Mouse (Mus musculus): ENCODE measurements around the gene Dbp. TPM values are rescaled to one million over a fixed set of nuclear protein-coding genes. Genes with fewer than 3 reads are reported as not detected.
"Not testable (repeated sequence)": the region's sequence is repeated elsewhere in the genome, so short reads cannot be mapped to it uniquely, and the experiment has no call there.

Dbp gene
- total RNA-seq (2022) = 100 to 1,000 TPM in 3 of 4 experiments, 10 to 100 TPM in 1; 72.2 to 183 (median 152) TPM

GRCm38 (mm10) chr7:45704730-45705442 lies at the start of gene Dbp:
Gene Dbp, plus strand, starts transcription at chr7:45705088.
- peak; percentile 100 for DNase-seq (ENCODE audit: low spot score)

- DNase-seq (ENCODE audit: low spot score) = no peak
Measured at GRCm38 (mm10) chr7:45660746-45661478, 44.0 kb upstream of the Dbp start.

- not testable (repeated sequence) for DNase-seq (ENCODE audit: low spot score)
Measured at GRCm38 (mm10) chr7:45661702-45662101, 43.2 kb upstream of the Dbp start.

GRCm38 (mm10) chr7:45665303-45666138 lies 39.4 kb upstream of the Dbp start:
- DNase-seq (ENCODE audit: low spot score) = no peak

DNA sequence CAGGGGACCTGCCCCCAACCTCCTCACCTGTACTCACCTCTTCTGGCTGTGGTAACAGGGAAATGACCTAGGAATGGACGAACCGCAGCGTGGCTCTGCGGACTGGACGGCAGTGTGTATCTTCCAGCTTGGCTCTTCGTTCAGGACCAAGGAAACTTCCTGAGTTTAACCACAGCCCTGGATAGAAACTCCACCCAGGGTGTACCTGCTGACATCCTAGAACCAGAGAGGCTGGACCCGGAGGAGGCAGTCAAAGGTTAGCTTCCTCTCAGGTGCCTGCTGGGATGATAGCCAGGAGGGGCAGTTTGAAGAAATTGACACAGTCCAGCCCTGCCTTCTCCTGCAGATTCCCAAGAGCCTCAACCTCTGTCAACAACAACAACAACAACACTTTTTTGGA lies 38.7 kb upstream of the Dbp start, which contains the start of gene Fut2:
Gene Fut2, minus strand, starts transcription at position 234 of the 400 bp plus-strand sequence.
- no peak for DNase-seq (ENCODE audit: low spot score)

GRCm38 (mm10) chr7:45667761-45668160 lies 37.1 kb upstream of the Dbp start:
- no peak for DNase-seq (ENCODE audit: low spot score)

DNA sequence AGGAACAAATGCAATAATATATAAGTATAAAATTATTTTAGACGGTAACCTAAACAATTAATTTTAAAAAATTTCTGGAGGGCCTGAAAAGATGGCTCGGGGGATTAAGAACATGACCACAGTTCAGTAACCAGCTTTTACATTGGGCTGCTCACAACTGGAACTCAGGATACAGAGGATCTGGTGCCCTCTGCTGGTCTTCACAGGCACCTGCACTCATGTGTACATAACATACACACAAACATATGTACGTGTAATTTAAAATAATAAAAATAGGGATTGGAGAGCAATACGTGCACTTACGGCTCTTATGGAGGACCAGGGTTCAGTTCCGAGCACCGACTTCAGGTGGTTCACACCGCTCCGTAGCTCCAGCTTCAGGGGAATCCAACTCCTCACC lies 36.0 kb upstream of the Dbp start:
- no peak for DNase-seq (ENCODE audit: low spot score)

GRCm38 (mm10) chr7:45677627-45678295 lies 27.1 kb upstream of the Dbp start:
- DNase-seq (ENCODE audit: low spot score) = no peak

DNA sequence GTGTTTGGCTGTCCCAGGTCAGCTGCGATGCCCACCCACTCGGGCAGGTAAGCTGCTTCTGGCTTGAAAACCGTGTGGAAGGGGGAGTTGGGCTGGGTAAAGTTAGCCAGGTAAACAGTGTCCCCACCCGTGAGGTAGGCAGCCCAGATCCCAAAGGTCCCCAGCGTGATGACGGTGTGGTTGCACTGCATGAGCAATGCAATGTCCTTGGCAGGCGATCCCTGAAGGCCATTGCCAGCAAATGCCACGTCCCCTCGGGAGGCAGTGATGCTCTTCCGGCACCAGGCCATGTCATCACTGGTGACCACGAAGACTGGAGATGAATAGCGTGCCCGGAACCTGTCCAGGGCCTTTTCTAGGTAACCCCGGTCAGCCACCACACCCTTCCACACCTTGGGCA lies 26.4 kb upstream of the Dbp start:
- no peak for DNase-seq (ENCODE audit: low spot score)

GRCm38 (mm10) chr7:45679966-45680621 lies 24.8 kb upstream of the Dbp start:
- DNase-seq (ENCODE audit: low spot score) = peak; percentile 77

GRCm38 (mm10) chr7:45681046-45681736 lies 23.7 kb upstream of the Dbp start:
- peak; percentile 73 for DNase-seq (ENCODE audit: low spot score)

GRCm38 (mm10) chr7:45682144-45683126 lies 22.5 kb upstream of the Dbp start:
- DNase-seq (ENCODE audit: low spot score) = peak; percentile 82

- DNase-seq (ENCODE audit: low spot score) = no peak
Measured at GRCm38 (mm10) chr7:45683396-45684050, 21.4 kb upstream of the Dbp start, which contains the start of gene Ntn5. Gene Ntn5, plus strand, starts transcription at chr7:45684022.

DNA sequence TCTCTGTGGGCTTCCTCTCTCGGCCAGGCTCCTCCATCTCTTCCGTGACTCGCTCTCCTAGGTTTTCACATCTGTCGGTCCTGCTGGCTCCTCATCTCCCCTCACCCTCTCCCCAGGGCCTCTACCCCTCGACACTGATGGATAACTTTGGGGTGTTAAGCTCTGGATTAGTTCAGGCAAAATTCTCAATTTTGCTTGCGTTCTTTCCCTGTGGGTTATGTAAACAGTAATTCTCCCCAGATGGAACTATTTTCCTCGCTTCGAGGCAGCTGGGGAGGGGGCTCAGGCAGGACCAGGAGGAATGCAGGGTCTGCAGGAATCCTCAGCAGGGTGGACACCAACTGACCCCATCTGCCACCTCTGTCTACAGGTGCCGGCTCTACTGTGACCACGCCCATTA lies 19.1 kb upstream of the Dbp start:
- no peak for DNase-seq (ENCODE audit: low spot score)

DNA sequence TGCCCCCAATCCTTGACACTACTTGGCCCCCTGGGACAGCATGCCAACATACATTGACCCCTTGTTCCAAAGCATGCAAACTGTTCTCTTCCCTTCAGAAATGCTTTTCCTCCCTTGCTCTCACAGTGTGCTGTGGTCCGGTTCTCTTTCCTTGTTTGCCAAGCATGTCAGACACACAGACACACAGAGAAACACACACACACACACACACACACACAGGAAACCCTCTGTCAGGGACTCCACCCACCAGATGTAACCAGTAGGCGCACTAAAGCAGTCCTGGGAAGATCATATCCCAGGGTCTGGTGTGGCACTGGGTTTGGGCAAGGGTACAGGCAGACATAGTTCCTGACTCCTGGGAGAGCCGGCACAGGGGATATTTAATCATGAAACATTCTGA lies 18.0 kb upstream of the Dbp start:
- no peak for DNase-seq (ENCODE audit: low spot score)

- no peak for DNase-seq (ENCODE audit: low spot score)
Measured at GRCm38 (mm10) chr7:45689099-45689498, 15.8 kb upstream of the Dbp start.

DNA sequence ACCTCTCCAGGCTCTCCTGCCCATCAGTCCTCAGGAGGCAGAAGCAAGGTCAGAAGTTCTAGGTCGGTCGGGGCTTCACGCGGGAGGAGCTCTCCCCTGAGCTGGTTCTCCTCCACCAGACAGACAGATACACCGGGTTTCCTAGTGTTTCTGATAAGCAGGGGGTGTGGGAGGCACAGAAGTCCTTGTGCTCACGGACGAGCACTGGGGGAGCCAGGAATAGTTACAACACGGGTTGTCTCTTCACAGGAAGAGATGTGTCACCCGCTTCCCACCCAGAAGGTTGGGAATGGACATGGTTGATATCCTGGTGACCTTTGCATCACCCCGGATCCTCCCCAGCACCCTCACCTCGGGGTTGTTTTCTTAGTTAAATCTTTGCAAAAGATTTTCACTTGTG lies 15.1 kb upstream of the Dbp start:
- DNase-seq (ENCODE audit: low spot score) = no peak

DNA sequence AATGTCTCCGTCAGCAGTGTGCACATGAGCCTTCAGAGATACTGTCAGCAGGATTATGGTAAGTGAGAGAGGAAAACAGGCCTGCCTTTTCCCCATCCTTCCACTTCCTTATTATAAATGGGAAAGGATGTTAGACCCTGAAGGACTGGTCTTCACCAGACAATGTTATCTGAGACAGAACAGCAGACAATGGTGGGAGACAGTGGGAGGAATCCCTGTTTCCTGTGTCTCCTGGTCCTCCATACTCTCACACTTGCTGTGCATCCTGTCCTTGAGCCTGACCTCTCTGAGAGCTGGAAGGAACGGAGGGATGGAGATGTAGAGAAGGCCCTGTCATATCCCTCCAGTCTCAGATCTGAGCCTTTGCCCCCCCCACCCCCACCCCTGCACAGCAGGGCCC lies 12.5 kb upstream of the Dbp start:
- no peak for DNase-seq (ENCODE audit: low spot score)

All from heart, adult 8-10 months (tissue).